Mouse (Mus musculus) heart, embryonic 11.5 days (tissue): ENCODE results near the gene Msi1. TPM values are rescaled to one million over a fixed set of nuclear protein-coding genes. Genes with fewer than 3 reads are reported as not detected.
A peak's percentile ranks its signal among the peaks of the same experiment; 100 is the strongest.

Experiments
- ATAC-seq: fragments of 200-750 bp; cut with Nextera tagmentation; replicated peaks from 2 replicates; pipeline ENCODE4 v1.8.0; 2017; ENCODE audit warnings: moderate library complexity; ENCODE audit not compliant: insufficient number of reproducible peaks, low FRiP score, low TSS enrichment
- H3K27ac ChIP-seq: fragments of 300-500 bp; sonication (generic); 2 replicates; pipeline ENCODE4 v1.5.1; 2014; ENCODE audit warnings: mild to moderate bottlenecking, low read depth, low read length
- H3K27me3 ChIP-seq: fragments of 300-500 bp; sonication (generic); 2 replicates; pipeline ENCODE4 v1.6.1; 2014; ENCODE audit warnings: mild to moderate bottlenecking, low read length, mixed read lengths; ENCODE audit not compliant: control insufficient read depth, insufficient read depth
- H3K36me3 ChIP-seq: fragments of 300-500 bp; sonication (generic); 2 replicates; pipeline ENCODE4 v1.6.1; 2014; ENCODE audit warnings: mild to moderate bottlenecking, low read length, moderate library complexity, mixed read lengths; ENCODE audit not compliant: control insufficient read depth, insufficient read depth
- H3K4me1 ChIP-seq: fragments of 300-500 bp; sonication (generic); 2 replicates; pipeline ENCODE4 v1.6.1; 2014; ENCODE audit warnings: low read length; ENCODE audit not compliant: control insufficient read depth, insufficient read depth
- H3K4me2 ChIP-seq: fragments of 300-500 bp; sonication (generic); 2 replicates; pipeline ENCODE4 v1.6.1; 2014; ENCODE audit warnings: mild to moderate bottlenecking, moderate library complexity
- H3K4me3 ChIP-seq: fragments of 300-500 bp; sonication (generic); 2 replicates; pipeline ENCODE4 v1.5.1; 2014; ENCODE audit warnings: low read depth, low read length
- H3K9ac ChIP-seq: fragments of 300-500 bp; sonication (generic); 2 replicates; pipeline ENCODE4 v1.6.1; 2014; ENCODE audit warnings: mild to moderate bottlenecking, low read depth, low read length, moderate library complexity
- H3K9me3 ChIP-seq: fragments of 300-500 bp; sonication (generic); replicated peaks from 2 replicates; pipeline ENCODE4 v1.6.1; 2016; ENCODE audit warnings: low read length; ENCODE audit not compliant: control insufficient read depth
- WGBS: fragments of 180-500 bp; shearing (Covaris S2); extraction: QIAGEN DNeasy Blood & Tissue Kit; methylation state at CpG from one replicate; pipeline ENCODE4 v1.1.7; 2014; ENCODE audit not compliant: insufficient replicate concordance; 5-methylcytosine and 5-hydroxymethylcytosine counted together
- polyA plus RNA-seq: library from polyadenylated mRNA; unstranded; fragments of >200 nt; fragmentation: Nextera tagmentation; extraction: Ambion mirVana; gene quantifications from 2 replicates; pipeline ENCODE4 v1.2.1, GENCODE M21; 2014

Gene Msi1
- polyA plus RNA-seq, 1 experiment from 2014 or later = 9.4 TPM

GRCm38 (mm10) chr5:115482390-115483265 lies 53.2 kb downstream of the Msi1 start:
- H3K4me1 ChIP-seq = peaks cover 7% of the 10 kb centered on the region
- H3K27ac ChIP-seq = no peak overlapping the region
- H3K9ac ChIP-seq = no peak overlapping the region
- ATAC-seq = no peak
- H3K4me3 ChIP-seq = peak overlapping the region; percentile 0; the same call in 1 of the 2 replicates
- 34% methylated on average over 38 of the region's 38 CpGs for WGBS
- H3K4me2 ChIP-seq = peak overlapping the region; percentile 41
- H3K27me3 ChIP-seq = peaks cover 22% of the 10 kb centered on the region
- H3K9me3 ChIP-seq = no peaks in the 10 kb centered on the region
- H3K36me3 ChIP-seq = no peaks in the 10 kb centered on the region

GRCm38 (mm10) chr5:115483385-115483784 lies 54.0 kb downstream of the Msi1 start:
- Histone ChIP-seq H3K4me1 (peaks cover 7% of the 10 kb centered on the region), H3K27me3 (peaks cover 22% of the 10 kb centered on the region), H3K27ac (no peak overlapping the region), H3K4me3 (no peak overlapping the region), H3K4me2 (no peak overlapping the region), H3K9me3 (no peaks in the 10 kb centered on the region), H3K9ac (no peak overlapping the region), H3K36me3 (no peaks in the 10 kb centered on the region)
- WGBS = 34% methylated on average over 6 of the region's 6 CpGs
- ATAC-seq = no peak

- Histone ChIP-seq H3K9ac (peak within 1 kb of the TSS; percentile 80), H3K27ac (peak within 1 kb of the TSS; percentile 46; the same call in 1 of the 2 replicates), H3K9me3 (no peaks in the 10 kb centered on the region), H3K36me3 (no peaks in the 10 kb centered on the region), H3K27me3 (peaks cover 22% of the 10 kb centered on the region), H3K4me2 (peak within 1 kb of the TSS; percentile 69), H3K4me1 (peaks cover 10% of the 10 kb centered on the region), H3K4me3 (peak within 1 kb of the TSS; percentile 55)
- WGBS = 8% methylated on average over 30 of the region's 30 CpGs
- peak; percentile 73 for ATAC-seq
Measured at GRCm38 (mm10) chr5:115483947-115484920, 54.8 kb downstream of the Msi1 start, which contains the start of gene Sirt4. TSS of gene Sirt4 (minus strand) at chr5:115484725.

GRCm38 (mm10) chr5:115484996-115485395 lies 55.6 kb downstream of the Msi1 start:
- no peaks in the 10 kb centered on the region for H3K9me3 ChIP-seq
- no peak for ATAC-seq
- H3K27me3 ChIP-seq = peaks cover 15% of the 10 kb centered on the region
- peak overlapping the region; percentile 80 for H3K9ac ChIP-seq
- no peak overlapping the region for H3K27ac ChIP-seq
- WGBS = 63% methylated on average over 5 of the region's 5 CpGs
- peaks cover 10% of the 10 kb centered on the region for H3K4me1 ChIP-seq
- peak overlapping the region; percentile 69 for H3K4me2 ChIP-seq
- no peaks in the 10 kb centered on the region for H3K36me3 ChIP-seq
- peak overlapping the region; percentile 55 for H3K4me3 ChIP-seq

GRCm38 (mm10) chr5:115485489-115486205 lies 56.2 kb downstream of the Msi1 start:
- ATAC-seq = no peak
- H3K9me3 ChIP-seq = no peaks in the 10 kb centered on the region
- no peaks in the 10 kb centered on the region for H3K36me3 ChIP-seq
- 84% methylated on average over 18 of the region's 18 CpGs for WGBS
- no peak overlapping the region for H3K4me2 ChIP-seq
- no peak overlapping the region for H3K9ac ChIP-seq
- no peak overlapping the region for H3K27ac ChIP-seq
- no peak overlapping the region for H3K4me3 ChIP-seq
- peaks cover 11% of the 10 kb centered on the region for H3K27me3 ChIP-seq
- H3K4me1 ChIP-seq = peaks cover 10% of the 10 kb centered on the region

- Histone ChIP-seq H3K4me2 (no peak overlapping the region), H3K4me1 (peaks cover 12% of the 10 kb centered on the region), H3K27me3 (peaks cover 10% of the 10 kb centered on the region; the same call in 1 of the 2 replicates), H3K9me3 (no peaks in the 10 kb centered on the region), H3K4me3 (no peak overlapping the region), H3K36me3 (no peaks in the 10 kb centered on the region), H3K9ac (no peak overlapping the region), H3K27ac (no peak overlapping the region)
- ATAC-seq = no peak
- WGBS = 54% methylated on average over 4 of the region's 4 CpGs
Measured at GRCm38 (mm10) chr5:115486726-115487125, 57.3 kb downstream of the Msi1 start.

GRCm38 (mm10) chr5:115487353-115487752 lies 58.0 kb downstream of the Msi1 start:
- no peak overlapping the region for H3K4me2 ChIP-seq
- H3K36me3 ChIP-seq = no peaks in the 10 kb centered on the region
- H3K27me3 ChIP-seq = peaks cover 8% of the 10 kb centered on the region; the same call in 1 of the 2 replicates
- no peaks in the 10 kb centered on the region for H3K9me3 ChIP-seq
- no peak overlapping the region for H3K27ac ChIP-seq
- no peak for ATAC-seq
- no peak overlapping the region for H3K9ac ChIP-seq
- H3K4me3 ChIP-seq = no peak overlapping the region
- 86% methylated on average over 8 of the region's 8 CpGs for WGBS
- peaks cover 16% of the 10 kb centered on the region for H3K4me1 ChIP-seq
